Mouse (Mus musculus) kidney, adult 2 months (tissue): ENCODE data around the gene Ppa1. TPM values are rescaled to one million over a fixed set of nuclear protein-coding genes. Genes with fewer than 3 reads are reported as not detected.
A peak's percentile ranks its signal among the peaks of the same experiment; 100 is the strongest.

Source experiments
- DNase-seq: peaks from one replicate; pipeline ENCODE4 v3.0.0; 2021
- H3K27ac ChIP-seq: fragments of 200-500 bp; 2 replicates; pipeline ENCODE4 v1.5.1; 2012; ENCODE audit warnings: low read depth, low read length, control low read depth, inconsistent platforms; ENCODE audit not compliant: insufficient read depth
- H3K27me3 ChIP-seq: fragments of 200-500 bp; replicated peaks from 2 replicates; pipeline ENCODE4 v1.6.1; 2012; ENCODE audit warnings: mild to moderate bottlenecking, moderate library complexity, low read length, inconsistent platforms; ENCODE audit not compliant: control insufficient read depth, insufficient read depth
- H3K36me3 ChIP-seq: fragments of 200-500 bp; 2 replicates; pipeline ENCODE4 v1.6.1; 2012; ENCODE audit warnings: mild to moderate bottlenecking, moderate library complexity, low read length, inconsistent platforms; ENCODE audit not compliant: control insufficient read depth, insufficient read depth
- H3K4me1 ChIP-seq: fragments of 200-500 bp; 2 replicates; pipeline ENCODE4 v1.6.1; 2011; ENCODE audit warnings: low read length; ENCODE audit not compliant: control insufficient read depth, insufficient read depth
- H3K4me3 ChIP-seq: fragments of 200-500 bp; 2 replicates; pipeline ENCODE4 v1.5.1; 2011; ENCODE audit warnings: mild to moderate bottlenecking, low read depth, low read length, control low read depth; ENCODE audit not compliant: insufficient read depth
- CTCF ChIP-seq: fragments of 200-500 bp; conservative IDR thresholded peaks from 2 replicates; pipeline ENCODE4 v1.5.1; 2011; ENCODE audit warnings: low read depth, mild to moderate bottlenecking, control low read depth, low read length, moderate library complexity, mixed read lengths; ENCODE audit not compliant: insufficient read depth, insufficient read length
- POLR2A ChIP-seq: fragments of 200-500 bp; IDR thresholded peaks from one replicate; pipeline ENCODE4 v1.6.1; 2011; ENCODE audit warnings: low read depth, low read length, control low read depth
- WGBS: fragments of 180-500 bp; shearing (Covaris S2); methylation state at CpG from one replicate; pipeline ENCODE4 v1.1.7; 2018; 5-methylcytosine and 5-hydroxymethylcytosine counted together
- polyA plus RNA-seq: library from polyadenylated mRNA; depleted of rRNA; stranded (reverse); fragments of >200 nt; gene quantifications from 2 replicates; pipeline ENCODE4 v1.2.3, GENCODE M21; 2012

Gene Ppa1
- polyA plus RNA-seq, 1 experiment = 34.6 TPM

DNA sequence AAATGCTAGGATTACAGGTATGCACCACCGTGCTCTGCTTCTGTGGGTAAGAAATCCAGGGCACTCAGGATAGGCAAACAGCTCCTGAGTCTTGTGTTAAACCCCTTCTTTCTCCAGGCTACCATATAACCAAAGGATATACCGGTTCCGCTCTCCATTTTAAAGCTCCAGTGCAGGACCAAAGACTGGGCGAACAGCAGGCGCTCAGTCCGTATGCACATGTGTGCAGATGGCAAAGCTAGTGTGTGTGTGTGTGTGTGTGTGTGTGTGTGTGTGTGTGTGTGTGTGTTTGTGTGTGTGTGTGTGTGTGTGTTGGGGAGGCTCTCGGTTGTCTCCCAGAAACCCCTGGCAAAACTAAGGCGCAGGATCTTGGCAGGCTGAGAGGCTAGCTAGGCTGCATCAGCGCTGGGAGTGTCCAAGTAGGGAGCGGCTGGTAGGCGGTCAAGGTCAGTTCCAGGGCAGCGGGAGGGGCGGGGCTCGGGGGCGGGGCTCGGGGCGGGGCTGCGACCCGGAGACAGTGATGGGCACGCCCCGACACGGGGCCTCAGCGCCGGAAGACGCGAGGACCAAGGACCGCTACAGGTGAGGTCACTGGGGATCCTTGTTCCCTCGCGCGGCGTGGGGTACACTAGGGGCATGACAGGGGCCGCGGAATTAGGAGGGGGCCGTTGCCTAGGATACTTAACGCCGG lies 66.6 kb downstream of the Ppa1 start, which contains the start of gene Aifm2:
Gene Aifm2 (plus strand): TSS at position 493 of the 691 bp plus-strand sequence.
- Histone ChIP-seq H3K4me1 (peaks cover 11% of the 10 kb centered on the region; the same call in 1 of the 2 replicates), H3K27me3 (no peaks in the 10 kb centered on the region), H3K27ac (peak within 1 kb of the TSS; percentile 33; the same call in 1 of the 2 replicates), H3K4me3 (peak within 1 kb of the TSS; percentile 94), H3K36me3 (no peaks in the 10 kb centered on the region)
- 11% methylated on average over 34 of the region's 36 CpGs for WGBS
- TF ChIP-seq CTCF (no peak), POLR2A (peak; percentile 19)
- peak; percentile 87 for DNase-seq

DNA sequence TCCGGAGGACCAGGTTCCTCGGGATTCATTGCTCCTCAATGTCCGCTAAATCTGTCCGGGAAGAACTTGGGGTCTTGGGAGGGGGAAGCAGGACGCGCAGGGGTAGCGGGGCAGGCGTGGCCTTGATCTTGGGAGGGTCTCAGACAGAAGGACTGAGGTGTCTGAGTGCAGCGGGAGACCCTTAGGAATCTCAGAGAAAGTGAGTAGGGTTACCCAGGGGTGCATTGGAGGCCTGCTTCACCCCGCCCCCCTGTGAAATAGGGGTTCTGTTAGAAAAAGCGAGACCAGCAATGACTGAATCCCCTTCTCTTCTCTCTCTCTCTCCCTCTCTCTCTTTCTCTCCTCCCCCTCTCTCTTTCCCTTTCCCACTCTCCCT lies 67.1 kb downstream of the Ppa1 start:
- H3K27me3 ChIP-seq = no peaks in the 10 kb centered on the region
- no peaks in the 10 kb centered on the region for H3K36me3 ChIP-seq
- DNase-seq = no peak
- no peak for TF ChIP-seq POLR2A
- TF ChIP-seq CTCF = no peak
- H3K27ac ChIP-seq = peak overlapping the region; percentile 24; the same call in 1 of the 2 replicates
- H3K4me3 ChIP-seq = peak overlapping the region; percentile 94
- H3K4me1 ChIP-seq = peaks cover 11% of the 10 kb centered on the region; the same call in 1 of the 2 replicates
- 4% methylated on average over 11 of the region's 11 CpGs for WGBS

DNA sequence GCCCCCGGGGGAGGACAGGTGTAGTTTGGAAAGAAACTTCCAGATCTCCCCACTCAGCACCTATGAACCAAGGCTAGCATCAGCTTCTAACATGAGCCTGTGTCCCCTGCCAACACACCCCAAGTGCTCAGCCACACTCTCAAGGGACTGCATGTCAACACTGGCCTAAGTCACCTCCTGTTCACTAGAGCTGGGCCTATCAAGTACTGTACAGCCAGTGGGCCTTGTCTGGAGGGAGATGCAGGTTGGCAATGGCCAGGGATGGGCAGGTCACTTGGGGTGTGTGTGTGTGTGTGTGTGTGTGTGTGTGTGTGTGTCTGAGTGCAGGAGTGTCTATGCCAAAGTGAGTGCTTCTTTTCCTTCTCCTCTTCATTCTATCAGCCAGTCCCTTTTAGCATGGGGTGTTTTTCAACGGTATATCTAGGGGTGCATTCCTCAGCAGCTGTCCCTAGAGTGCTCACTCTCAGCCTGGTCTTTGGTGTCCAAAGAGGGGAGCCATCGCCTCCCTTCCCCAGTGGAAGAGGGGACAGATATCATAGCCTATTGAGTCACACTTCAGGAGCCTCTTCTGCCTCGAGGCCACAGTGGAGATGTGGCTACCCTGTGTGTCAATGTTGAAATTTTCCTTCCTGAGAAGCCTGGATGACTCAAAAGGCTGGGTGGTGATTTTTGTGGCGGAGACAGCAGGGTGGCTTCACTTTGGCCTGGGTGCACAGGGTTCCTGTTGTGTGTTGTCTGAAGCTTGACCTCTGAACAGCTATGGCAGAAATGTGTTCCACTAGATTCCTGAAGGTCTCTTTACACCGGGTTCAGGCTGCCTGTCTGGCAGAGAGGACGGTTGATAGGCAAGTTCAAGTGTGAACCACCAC lies 67.9 kb downstream of the Ppa1 start:
- Histone ChIP-seq H3K27me3 (no peaks in the 10 kb centered on the region), H3K4me3 (no peak overlapping the region), H3K4me1 (peaks cover 11% of the 10 kb centered on the region; the same call in 1 of the 2 replicates), H3K36me3 (no peaks in the 10 kb centered on the region), H3K27ac (no peak overlapping the region)
- TF ChIP-seq POLR2A (no peak), CTCF (no peak)
- WGBS = 66% methylated on average over 7 of the region's 7 CpGs
- DNase-seq = no peak

DNA sequence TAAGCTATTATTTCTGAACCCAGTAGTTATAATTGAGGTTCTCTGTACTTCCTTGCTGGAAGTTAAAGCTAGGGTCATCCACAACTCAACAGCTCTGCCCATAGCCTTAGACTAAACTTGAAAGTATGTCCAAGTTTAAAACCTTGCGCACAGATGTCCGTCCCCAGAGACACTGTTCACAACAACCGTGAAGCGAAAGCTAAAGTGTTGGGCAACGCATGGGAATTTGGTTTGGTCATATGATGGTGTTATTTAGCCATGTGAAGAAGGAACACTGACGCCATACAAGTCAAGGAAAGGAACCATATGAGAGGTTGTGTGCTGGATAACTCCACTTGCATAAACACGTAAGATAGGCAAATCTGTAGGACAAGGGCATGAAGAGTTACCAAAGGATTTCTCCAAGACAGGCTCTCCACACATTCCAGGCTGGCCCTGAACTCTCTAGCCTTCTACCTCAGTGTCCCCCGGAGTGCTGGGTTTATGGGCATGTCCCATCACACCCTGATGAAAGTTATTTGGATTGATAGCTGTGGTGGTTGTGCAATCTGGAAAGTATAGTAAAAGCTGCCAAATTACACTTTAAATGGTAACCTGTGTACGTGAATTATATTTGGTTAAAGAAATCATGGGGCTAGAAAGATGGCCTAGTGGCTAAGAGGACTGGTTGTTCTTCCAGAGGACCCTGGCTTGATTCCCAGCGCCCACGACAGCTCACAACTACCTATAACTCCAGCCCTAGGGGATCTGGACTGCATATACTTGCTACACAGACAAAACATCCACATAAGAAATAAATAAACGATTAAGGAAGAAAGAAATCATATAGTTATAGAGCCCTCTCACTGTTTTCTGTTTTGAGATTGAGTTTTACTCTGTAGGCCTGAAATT lies 69.3 kb downstream of the Ppa1 start:
- DNase-seq = no peak
- Histone ChIP-seq H3K27me3 (no peaks in the 10 kb centered on the region), H3K4me1 (peaks cover 11% of the 10 kb centered on the region; the same call in 1 of the 2 replicates), H3K4me3 (no peak overlapping the region), H3K27ac (no peak overlapping the region), H3K36me3 (no peaks in the 10 kb centered on the region)
- WGBS = 92% methylated on average over 12 of the region's 12 CpGs
- TF ChIP-seq POLR2A (no peak), CTCF (no peak)

DNA sequence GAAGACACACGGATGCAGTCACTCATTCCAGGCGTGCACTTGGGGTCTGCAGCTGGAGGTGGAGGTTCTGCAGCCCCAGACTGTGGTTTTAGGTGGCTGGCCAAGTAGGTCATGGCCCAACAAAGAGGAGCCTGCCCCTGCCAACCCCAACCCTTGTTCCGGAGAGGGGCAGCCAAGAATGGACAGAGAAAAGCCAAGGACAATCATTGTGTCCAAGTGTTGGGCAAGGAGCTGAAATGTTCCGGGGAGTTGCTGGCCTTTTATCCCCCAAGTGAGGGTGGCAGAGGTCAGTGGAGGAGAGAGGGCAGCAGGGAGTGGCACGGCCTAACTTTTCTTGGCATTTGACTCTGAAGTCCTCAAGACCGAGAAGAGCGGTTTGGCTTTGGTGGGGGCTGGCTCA lies 72.0 kb downstream of the Ppa1 start:
- Histone ChIP-seq H3K27me3 (no peaks in the 10 kb centered on the region), H3K4me3 (no peak overlapping the region), H3K4me1 (peaks cover 8% of the 10 kb centered on the region; the same call in 1 of the 2 replicates), H3K27ac (no peak overlapping the region), H3K36me3 (no peaks in the 10 kb centered on the region)
- 78% methylated on average over 7 of the region's 7 CpGs for WGBS
- DNase-seq = no peak
- TF ChIP-seq CTCF (no peak), POLR2A (no peak)

DNA sequence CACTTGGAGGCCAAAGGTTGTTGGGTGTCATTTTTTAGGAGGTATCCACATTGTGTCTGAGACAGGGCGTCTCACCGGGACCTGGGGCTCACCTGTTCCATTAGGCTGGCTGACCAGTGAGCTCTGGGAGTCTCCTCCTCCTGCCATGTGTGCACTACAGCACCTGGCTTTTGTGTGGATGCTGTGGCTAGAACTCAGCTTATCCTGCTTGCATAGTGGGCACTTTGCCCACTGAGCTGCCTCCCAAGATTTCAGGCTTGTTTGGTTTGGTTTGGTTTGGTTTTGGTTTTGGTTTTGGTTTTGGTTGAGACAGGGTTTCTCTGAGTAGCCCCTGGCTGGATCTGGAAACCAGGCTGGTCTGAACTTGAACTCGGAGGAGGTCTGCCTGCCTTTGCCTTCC lies 73.9 kb downstream of the Ppa1 start:
- WGBS = 74% methylated on average over 3 of the region's 3 CpGs
- no peak overlapping the region for H3K4me3 ChIP-seq
- no peaks in the 10 kb centered on the region for H3K27me3 ChIP-seq
- no peak for DNase-seq
- H3K36me3 ChIP-seq = no peaks in the 10 kb centered on the region
- H3K4me1 ChIP-seq = no peaks in the 10 kb centered on the region
- no peak overlapping the region for H3K27ac ChIP-seq
- TF ChIP-seq POLR2A (no peak), CTCF (no peak)
